Mouse (Mus musculus): Measurements from ENCODE around the gene Etnk1.

The Etnk1 gene

GRCm38 (mm10) chr6:143219347-143219746 lies 52.3 kb downstream of the Etnk1 start:
- DNase-seq (ENCODE audit: low spot score) = no peak

GRCm38 (mm10) chr6:143221245-143221644 lies 54.2 kb downstream of the Etnk1 start:
- DNase-seq (ENCODE audit: low spot score) = no peak

- DNase-seq (ENCODE audit: low spot score) = no peak
Measured at GRCm38 (mm10) chr6:143224057-143224456, 57.0 kb downstream of the Etnk1 start.

GRCm38 (mm10) chr6:143224885-143225284 lies 57.9 kb downstream of the Etnk1 start:
- DNase-seq (ENCODE audit: low spot score) = no peak

- DNase-seq (ENCODE audit: low spot score) = no peak
Measured at GRCm38 (mm10) chr6:143228696-143229095, 61.7 kb downstream of the Etnk1 start.

GRCm38 (mm10) chr6:143229906-143230305 lies 62.9 kb downstream of the Etnk1 start:
- DNase-seq (ENCODE audit: low spot score) = no peak

GRCm38 (mm10) chr6:143230888-143231287 lies 63.9 kb downstream of the Etnk1 start:
- no peak for DNase-seq (ENCODE audit: low spot score)

GRCm38 (mm10) chr6:143232718-143233117 lies 65.7 kb downstream of the Etnk1 start:
- no peak for DNase-seq (ENCODE audit: low spot score)

- no peak for DNase-seq (ENCODE audit: low spot score)
Measured at GRCm38 (mm10) chr6:143234868-143235267, 67.8 kb downstream of the Etnk1 start.

GRCm38 (mm10) chr6:143239362-143240074 lies 72.5 kb downstream of the Etnk1 start:
- DNase-seq (ENCODE audit: low spot score) = no peak

GRCm38 (mm10) chr6:143243191-143243590 lies 76.2 kb downstream of the Etnk1 start:
- DNase-seq (ENCODE audit: low spot score) = no peak

- DNase-seq (ENCODE audit: low spot score) = no peak
Measured at GRCm38 (mm10) chr6:143257921-143258320, 90.9 kb downstream of the Etnk1 start.

- no peak for DNase-seq (ENCODE audit: low spot score)
Measured at GRCm38 (mm10) chr6:143259169-143259629, 92.2 kb downstream of the Etnk1 start.

GRCm38 (mm10) chr6:143259870-143260559 lies 93.0 kb downstream of the Etnk1 start:
- DNase-seq (ENCODE audit: low spot score) = no peak

GRCm38 (mm10) chr6:143260560-143261288 lies 93.7 kb downstream of the Etnk1 start:
- DNase-seq (ENCODE audit: low spot score) = no peak

GRCm38 (mm10) chr6:143261289-143261665 lies 94.3 kb downstream of the Etnk1 start:
- DNase-seq (ENCODE audit: low spot score) = no peak

GRCm38 (mm10) chr6:143265482-143265881 lies 98.5 kb downstream of the Etnk1 start:
- no peak for DNase-seq (ENCODE audit: low spot score)

- DNase-seq (ENCODE audit: low spot score) = no peak
Measured at GRCm38 (mm10) chr6:143279222-143279621, 112.2 kb downstream of the Etnk1 start.
